Mouse (Mus musculus) leukemia stem cell, adult 10-12 weeks (primary cell): ENCODE results near the gene Cpt1a. TPM values are rescaled to one million over a fixed set of nuclear protein-coding genes. Genes with fewer than 3 reads are reported as not detected.

Experiments
- polyA plus RNA-seq: library from polyadenylated mRNA; stranded (reverse); fragments of >175 nt; gene quantifications from 2 replicates; pipeline ENCODE4 v1.2.3, GENCODE M21; 2012; ENCODE audit warnings: low replicate concordance

Gene Cpt1a
- 17.6 and 19.6 TPM in 2 replicates for polyA plus RNA-seq

GRCm38 (mm10) chr19:3322261-3322969, at the start of gene Cpt1a:
Gene Cpt1a (plus strand): TSS chr19:3322334.

GRCm38 (mm10) chr19:3282572-3283467, 39.3 kb upstream of the Cpt1a start, which contains the start of the genes Mrpl21 and Ighmbp2:
Gene Mrpl21 (plus strand): TSS chr19:3282901.
Gene Ighmbp2 (minus strand): TSS chr19:3283017.

GRCm38 (mm10) chr19:3388629-3389057, 66.5 kb downstream of the Cpt1a start, which contains the start of gene Tesmin:
Gene Tesmin (plus strand): TSS chr19:3388857.

GRCm38 (mm10) chr19:3414268-3414733, 92.2 kb downstream of the Cpt1a start, which contains the start of gene Gal:
Gene Gal (minus strand): TSS chr19:3414544.

Other genes starting within 250 kb of the Cpt1a start
- gene Mrpl21, start 39.4 kb upstream of the Cpt1a start, polyA plus RNA-seq: 1.8 and 28.2 TPM in 2 replicates
- 7.2 and 10.0 TPM in 2 replicates for gene Ighmbp2, start 39.3 kb upstream of the Cpt1a start, polyA plus RNA-seq
- gene Tesmin, start 66.5 kb downstream of the Cpt1a start, polyA plus RNA-seq: 0.48 and 0.63 TPM in 2 replicates
- not detected in 2 replicates for gene Gal, start 92.2 kb downstream of the Cpt1a start, polyA plus RNA-seq